Mouse (Mus musculus) lung, postnatal 36 days (tissue): ENCODE measurements at regions not wholly inside any gene's neighbourhood (a gene's known extent, or its start where the extent isn't known, plus 50 kb on each side); places are given as distances from the start of the nearest gene placed in this dataset.

ENCODE experiments used
- DNase-seq: peaks from one replicate; pipeline ENCODE4 v3.0.0; 2022; ENCODE audit warnings: mixed read lengths

DNA sequence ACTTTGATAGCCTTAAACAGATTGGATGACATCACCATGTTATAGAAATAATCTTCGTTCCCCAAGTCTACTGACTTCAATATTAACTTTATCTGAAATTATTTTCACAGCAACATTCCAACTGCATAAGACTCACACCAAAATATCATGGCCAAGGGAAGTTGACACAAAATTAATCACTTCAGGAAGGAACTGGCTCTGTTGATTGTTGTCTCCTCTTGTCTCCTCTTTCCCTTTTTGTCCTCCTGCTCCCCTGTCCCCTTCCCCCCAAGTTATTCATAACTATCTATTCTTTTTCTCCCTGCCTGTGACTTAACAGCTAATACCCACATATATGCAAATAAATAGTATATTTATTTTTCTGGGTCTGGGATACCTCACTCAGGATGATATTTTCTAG, 67.6 kb upstream of the Arsj start:
- DNase-seq, result no peak

DNA sequence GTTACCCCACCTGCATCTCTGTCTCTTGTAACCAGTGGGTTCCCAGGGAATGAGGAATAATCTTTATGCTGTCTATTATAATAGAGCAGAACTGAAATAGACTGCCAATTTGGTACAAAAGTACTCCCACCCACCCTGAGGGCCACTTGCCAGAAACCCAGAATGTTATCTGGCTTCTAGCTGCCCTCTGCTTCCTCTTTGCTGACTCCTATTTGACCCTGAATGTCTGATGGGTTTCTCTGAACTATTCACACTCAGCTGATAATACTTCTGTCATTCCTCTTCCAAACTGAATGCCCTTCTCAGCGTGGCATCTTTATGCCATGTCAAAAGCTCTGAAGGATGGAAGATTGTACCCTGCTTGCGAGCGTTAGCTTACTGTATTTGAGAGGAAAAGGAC, 64.2 kb upstream of the Arsj start:
- DNase-seq, result no peak

DNA sequence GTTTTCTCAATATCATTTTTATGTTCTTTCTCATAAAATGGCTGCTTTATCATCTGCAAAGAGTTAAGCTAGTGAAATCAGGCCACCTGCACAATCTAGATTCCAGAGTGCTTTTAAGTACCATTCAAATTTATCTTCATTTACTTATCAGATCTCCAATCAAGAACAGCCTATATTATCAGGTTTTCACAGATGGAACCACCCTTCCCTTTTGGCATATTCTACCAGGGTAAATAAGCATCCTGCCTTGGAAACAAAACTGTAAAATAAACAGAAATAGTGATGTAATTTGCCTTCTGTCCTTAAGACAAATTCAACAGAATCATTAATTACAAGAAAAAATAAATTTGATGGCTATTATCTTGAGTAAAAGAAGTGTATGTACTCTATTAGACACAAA, 55.2 kb upstream of the Arsj start:
- DNase-seq, result peak; percentile 6
